Mouse (Mus musculus) kidney, embryonic 14.5 days (tissue): ENCODE results near the gene Setd4. TPM values are rescaled to one million over a fixed set of nuclear protein-coding genes. Genes with fewer than 3 reads are reported as not detected.

ENCODE experiments used
- ATAC-seq: fragments of 200-750 bp; cut with Nextera tagmentation; 2 replicates; pipeline ENCODE4 v1.8.0; 2017; ENCODE audit warnings: moderate number of reproducible peaks, mild to moderate bottlenecking, moderate TSS enrichment, moderate library complexity; ENCODE audit not compliant: low FRiP score, low TSS enrichment
- H3K27ac ChIP-seq: fragments of 300-500 bp; sonication (generic); 2 replicates; pipeline ENCODE4 v1.5.1; 2014; ENCODE audit warnings: low read depth, mild to moderate bottlenecking, low read length, moderate library complexity, mixed read lengths
- H3K27me3 ChIP-seq: fragments of 300-500 bp; sonication (generic); 2 replicates; pipeline ENCODE4 v1.6.1; 2014; ENCODE audit warnings: mild to moderate bottlenecking, low read length; ENCODE audit not compliant: control insufficient read depth, insufficient read depth
- H3K36me3 ChIP-seq: fragments of 300-500 bp; sonication (generic); 2 replicates; pipeline ENCODE4 v1.6.1; 2014; ENCODE audit warnings: low read length, mixed read lengths; ENCODE audit not compliant: control insufficient read depth, insufficient read depth
- H3K4me1 ChIP-seq: fragments of 300-500 bp; sonication (generic); 2 replicates; pipeline ENCODE4 v1.6.1; 2014; ENCODE audit warnings: low read length, mixed read lengths; ENCODE audit not compliant: control insufficient read depth, insufficient read depth
- H3K4me2 ChIP-seq: fragments of 300-500 bp; sonication (generic); replicated peaks from 2 replicates; pipeline ENCODE4 v1.6.1; 2014; ENCODE audit warnings: low read depth, mild to moderate bottlenecking, low read length
- H3K4me3 ChIP-seq: fragments of 300-500 bp; sonication (generic); 2 replicates; pipeline ENCODE4 v1.5.1; 2014; ENCODE audit warnings: mild to moderate bottlenecking, low read length
- H3K9ac ChIP-seq: fragments of 300-500 bp; sonication (generic); 2 replicates; pipeline ENCODE4 v1.6.1; 2014; ENCODE audit warnings: low read depth, mild to moderate bottlenecking, low read length, moderate library complexity
- H3K9me3 ChIP-seq: fragments of 300-500 bp; sonication (generic); 2 replicates; pipeline ENCODE4 v1.6.1; 2016; ENCODE audit warnings: low read length; ENCODE audit not compliant: control insufficient read depth
- WGBS: fragments of 180-500 bp; shearing (Covaris S2); extraction: QIAGEN DNeasy Blood & Tissue Kit; methylation state at CpG from one replicate; pipeline ENCODE4 v1.1.7; 2014; 5-methylcytosine and 5-hydroxymethylcytosine counted together
- polyA plus RNA-seq: library from polyadenylated mRNA; unstranded; fragments of >200 nt; fragmentation: Nextera tagmentation; extraction: Ambion mirVana; gene quantifications from 2 replicates; pipeline ENCODE4 v1.2.1, GENCODE M21; 2014

Gene Setd4
- polyA plus RNA-seq, 1 experiment from 2014 or later = 12.4 TPM

DNA sequence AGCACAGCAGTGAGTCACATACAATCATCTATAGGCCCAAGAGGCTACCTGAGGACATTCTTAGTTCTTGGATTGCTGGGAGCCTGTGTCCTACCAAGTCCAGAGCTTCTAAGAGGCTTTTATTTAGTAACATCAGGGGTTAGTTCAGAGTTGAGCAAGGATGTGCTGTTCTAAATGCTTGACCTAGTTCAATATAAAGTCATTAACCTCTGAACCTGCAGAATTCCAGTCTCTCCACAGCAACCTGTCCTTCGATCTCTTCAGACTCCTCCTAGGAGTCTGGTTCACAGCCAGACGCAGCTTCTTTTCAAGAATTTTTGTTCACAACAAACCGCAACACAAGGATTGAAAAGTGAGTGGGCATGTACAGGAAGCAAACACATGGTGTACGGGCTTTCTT is 7.1 kb upstream of the Setd4 start:
- 92% methylated on average over 4 of the region's 4 CpGs for WGBS
- Histone ChIP-seq H3K36me3 (peaks cover 15% of the 10 kb centered on the region; the same call in 1 of the 2 replicates), H3K4me1 (peaks cover 5% of the 10 kb centered on the region; the same call in 1 of the 2 replicates), H3K4me2 (no peak overlapping the region), H3K9me3 (no peaks in the 10 kb centered on the region), H3K27me3 (no peaks in the 10 kb centered on the region), H3K27ac (no peak overlapping the region), H3K4me3 (no peak overlapping the region), H3K9ac (no peak overlapping the region)
- no peak for ATAC-seq

DNA sequence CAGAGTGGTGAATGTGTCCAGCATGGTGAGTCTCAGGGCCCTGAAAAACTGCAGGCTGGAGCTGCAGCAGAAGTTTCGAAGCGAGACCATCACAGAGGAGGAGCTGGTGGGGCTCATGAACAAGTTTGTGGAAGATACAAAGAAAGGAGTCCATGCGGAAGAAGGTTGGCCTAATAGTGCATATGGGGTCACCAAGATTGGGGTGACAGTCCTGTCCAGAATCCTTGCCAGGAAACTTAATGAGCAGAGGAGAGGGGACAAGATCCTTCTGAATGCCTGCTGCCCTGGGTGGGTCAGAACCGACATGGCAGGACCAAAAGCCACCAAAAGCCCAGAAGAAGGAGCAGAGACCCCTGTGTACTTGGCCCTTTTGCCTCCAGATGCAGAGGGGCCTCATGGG is 5.9 kb upstream of the Setd4 start:
- no peak for ATAC-seq
- Histone ChIP-seq H3K27me3 (no peaks in the 10 kb centered on the region), H3K4me1 (peaks cover 5% of the 10 kb centered on the region; the same call in 1 of the 2 replicates), H3K4me2 (no peak overlapping the region), H3K27ac (no peak overlapping the region), H3K4me3 (no peak overlapping the region), H3K9me3 (no peaks in the 10 kb centered on the region), H3K9ac (no peak overlapping the region), H3K36me3 (peaks cover 15% of the 10 kb centered on the region; the same call in 1 of the 2 replicates)
- 94% methylated on average over 4 of the region's 4 CpGs for WGBS

DNA sequence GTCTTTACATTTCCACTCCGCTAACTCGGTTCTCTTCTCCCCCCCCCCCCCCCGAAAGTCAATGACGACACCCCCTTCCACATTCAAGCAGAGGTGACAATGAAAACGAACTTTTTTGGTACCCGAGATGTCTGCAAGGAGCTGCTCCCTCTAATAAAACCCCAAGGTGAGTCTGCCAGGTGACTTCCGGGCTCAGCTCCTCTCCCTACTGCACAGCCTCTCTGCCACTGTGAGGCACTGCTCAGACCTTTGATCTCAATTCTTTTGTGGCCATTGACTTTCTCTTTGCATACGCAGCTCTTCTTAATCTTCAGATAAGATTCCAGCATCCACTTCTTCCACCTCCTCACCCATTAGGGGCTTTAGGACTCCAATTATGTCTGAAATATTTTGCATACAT is 4.9 kb upstream of the Setd4 start:
- 69% methylated on average over 8 of the region's 8 CpGs for WGBS
- peaks cover 15% of the 10 kb centered on the region; the same call in 1 of the 2 replicates for H3K36me3 ChIP-seq
- no peaks in the 10 kb centered on the region for H3K9me3 ChIP-seq
- no peak for ATAC-seq
- peak overlapping the region; percentile 62; the same call in 1 of the 2 replicates for H3K4me3 ChIP-seq
- H3K9ac ChIP-seq = no peak overlapping the region
- peak overlapping the region; percentile 72 for H3K4me2 ChIP-seq
- no peak overlapping the region for H3K27ac ChIP-seq
- H3K4me1 ChIP-seq = peaks cover 5% of the 10 kb centered on the region; the same call in 1 of the 2 replicates
- no peaks in the 10 kb centered on the region for H3K27me3 ChIP-seq

DNA sequence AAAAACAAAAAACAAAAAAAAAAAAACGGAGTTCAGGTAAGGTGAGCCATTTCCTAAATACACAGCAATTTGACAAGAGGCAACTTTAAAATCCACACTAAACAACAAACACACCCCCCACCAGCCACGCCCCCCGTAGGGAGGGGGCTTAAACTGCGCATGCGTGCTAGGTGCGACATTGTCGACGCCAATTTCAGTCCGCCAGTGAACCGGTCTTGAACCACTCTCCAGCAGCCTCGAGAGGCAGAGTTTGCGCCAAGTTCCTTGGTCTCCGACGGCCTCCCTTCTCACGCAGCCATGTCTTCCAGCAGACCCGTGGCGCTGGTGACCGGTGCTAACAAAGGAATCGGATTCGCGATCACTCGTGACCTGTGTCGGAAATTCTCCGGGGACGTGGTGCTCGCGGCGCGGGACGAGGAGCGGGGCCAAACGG is 3.8 kb upstream of the Setd4 start:
- Histone ChIP-seq H3K9ac (peak overlapping the region; percentile 74), H3K4me1 (peaks cover 5% of the 10 kb centered on the region; the same call in 1 of the 2 replicates), H3K27ac (no peak overlapping the region), H3K4me3 (peak overlapping the region; percentile 62), H3K9me3 (no peaks in the 10 kb centered on the region), H3K4me2 (peak overlapping the region; percentile 72), H3K27me3 (no peaks in the 10 kb centered on the region), H3K36me3 (peaks cover 15% of the 10 kb centered on the region; the same call in 1 of the 2 replicates)
- WGBS = under 1% methylated on average over 32 of the region's 32 CpGs
- ATAC-seq = peak; percentile 28; the same call in 1 of the 2 replicates

DNA sequence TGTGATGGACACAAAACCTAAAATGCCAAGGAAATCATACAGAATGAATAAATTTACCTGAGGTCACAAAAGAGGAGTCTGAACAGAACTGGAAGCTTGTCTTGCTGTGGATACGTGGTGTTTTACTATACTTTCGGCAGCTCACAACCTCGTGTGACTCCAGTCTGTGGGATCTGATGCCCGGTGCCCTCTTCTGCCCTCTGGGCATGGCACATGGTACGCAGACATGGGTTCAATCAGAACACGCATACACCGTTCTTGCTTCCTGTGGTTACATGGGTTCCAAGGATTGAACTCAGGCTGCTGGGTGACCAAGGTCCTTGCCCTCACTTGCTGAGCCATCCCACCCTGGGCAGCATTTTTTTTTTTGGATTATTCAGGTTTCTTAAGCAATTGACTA is 2.3 kb upstream of the Setd4 start:
- Histone ChIP-seq H3K4me1 (peaks cover 5% of the 10 kb centered on the region; the same call in 1 of the 2 replicates), H3K27ac (no peak overlapping the region), H3K9ac (no peak overlapping the region), H3K27me3 (no peaks in the 10 kb centered on the region), H3K4me3 (no peak overlapping the region), H3K36me3 (peaks cover 11% of the 10 kb centered on the region; the same call in 1 of the 2 replicates), H3K9me3 (no peaks in the 10 kb centered on the region), H3K4me2 (no peak overlapping the region)
- ATAC-seq = no peak
- WGBS = 93% methylated on average over 7 of the region's 7 CpGs

DNA sequence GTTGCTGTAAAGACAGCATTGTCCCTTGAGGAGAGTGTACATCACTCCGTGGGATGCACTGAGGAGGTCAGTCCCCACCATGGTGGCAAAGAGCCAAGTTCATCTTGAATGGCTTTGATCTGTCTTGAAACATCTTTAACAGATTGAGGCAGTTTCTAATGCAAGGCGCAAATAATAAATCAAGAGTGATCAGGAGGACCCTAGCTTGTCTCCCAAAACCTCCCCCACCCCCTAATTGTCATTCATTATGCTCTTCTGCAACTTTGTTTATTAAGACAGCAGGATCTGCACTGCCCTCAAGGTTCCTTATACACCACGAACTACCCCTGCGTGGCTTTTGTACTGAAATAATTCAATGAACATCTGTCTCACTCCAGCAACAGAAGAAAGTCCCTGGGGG is 1.7 kb upstream of the Setd4 start, which contains the start of gene Cbr1:
Gene Cbr1, plus strand, starts transcription at position 301 of the 400 bp plus-strand sequence.
- peaks cover 5% of the 10 kb centered on the region; the same call in 1 of the 2 replicates for H3K4me1 ChIP-seq

DNA sequence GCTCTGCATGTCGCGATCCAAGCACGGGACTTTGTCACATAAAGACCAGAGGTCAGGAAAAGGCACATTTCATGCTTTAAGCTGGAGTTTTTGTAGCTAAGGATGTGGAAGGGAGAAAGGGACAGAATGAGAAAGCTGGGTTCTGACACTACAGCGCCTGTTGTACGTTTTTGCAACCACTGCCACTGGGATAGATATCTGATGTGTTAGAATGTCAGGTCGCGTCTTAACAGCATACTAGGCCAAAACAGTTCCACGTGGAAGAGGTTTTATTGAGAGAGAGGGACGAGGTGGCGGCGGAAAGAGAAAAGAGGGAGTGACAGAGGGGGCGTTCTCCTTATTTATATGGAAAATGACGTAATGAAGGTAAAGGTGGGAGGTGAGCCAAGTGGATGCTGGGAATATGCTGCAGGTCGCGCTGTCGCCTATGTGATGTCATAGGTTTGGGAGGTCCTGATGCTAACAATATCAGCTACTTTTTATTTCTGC is 662 bp upstream of the Setd4 start:
- 4% methylated on average over 16 of the region's 16 CpGs for WGBS
- Histone ChIP-seq H3K27me3 (no peaks in the 10 kb centered on the region), H3K9me3 (no peaks in the 10 kb centered on the region), H3K4me1 (peaks cover 5% of the 10 kb centered on the region; the same call in 1 of the 2 replicates), H3K36me3 (no peaks in the 10 kb centered on the region), H3K4me2 (peak overlapping the region; percentile 91), H3K4me3 (peak overlapping the region; percentile 65), H3K9ac (peak overlapping the region; percentile 79), H3K27ac (peak overlapping the region; percentile 94)
- ATAC-seq = no peak

More for the DNA sequence above, 1.7 kb upstream of the Setd4 start, which contains the start of gene Cbr1:
- Histone ChIP-seq H3K4me2 (peak within 1 kb of the TSS; percentile 91), H3K9me3 (no peaks in the 10 kb centered on the region), H3K36me3 (peaks cover 7% of the 10 kb centered on the region; the same call in 1 of the 2 replicates), H3K9ac (0 out of 2 replicates have a peak within 1 kb of the TSS, but pooled peaks have one; percentile 79), H3K27ac (no peak within 1 kb of the TSS), H3K4me3 (peak within 1 kb of the TSS; percentile 65), H3K27me3 (no peaks in the 10 kb centered on the region)
- no peak for ATAC-seq
- 72% methylated on average over 4 of the region's 4 CpGs for WGBS

DNA sequence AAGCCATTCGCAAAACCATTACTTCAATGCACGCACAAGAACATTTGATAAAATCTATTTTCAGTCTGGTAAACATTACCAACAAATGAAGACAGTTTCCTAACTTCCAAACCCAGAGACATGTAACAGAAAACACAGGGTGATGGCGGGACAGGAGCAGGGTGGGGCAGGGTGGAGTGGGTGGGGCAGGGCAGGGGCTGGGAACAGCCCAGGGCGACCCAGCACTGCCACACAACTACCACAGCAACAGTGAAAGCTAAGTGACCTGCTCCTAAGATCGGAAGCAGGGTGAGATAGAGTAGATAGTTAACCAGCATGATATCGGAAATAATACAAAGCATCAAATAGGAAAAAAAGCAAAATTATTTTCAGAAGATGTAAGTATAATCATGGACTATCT is 4.4 kb downstream of the Setd4 start:
- Histone ChIP-seq H3K27ac (no peak overlapping the region), H3K4me2 (no peak overlapping the region), H3K27me3 (no peaks in the 10 kb centered on the region), H3K9me3 (no peaks in the 10 kb centered on the region), H3K4me1 (no peaks in the 10 kb centered on the region), H3K36me3 (peaks cover 10% of the 10 kb centered on the region), H3K4me3 (no peak overlapping the region), H3K9ac (no peak overlapping the region)
- WGBS = 85% methylated on average over 6 of the region's 6 CpGs
- no peak for ATAC-seq

DNA sequence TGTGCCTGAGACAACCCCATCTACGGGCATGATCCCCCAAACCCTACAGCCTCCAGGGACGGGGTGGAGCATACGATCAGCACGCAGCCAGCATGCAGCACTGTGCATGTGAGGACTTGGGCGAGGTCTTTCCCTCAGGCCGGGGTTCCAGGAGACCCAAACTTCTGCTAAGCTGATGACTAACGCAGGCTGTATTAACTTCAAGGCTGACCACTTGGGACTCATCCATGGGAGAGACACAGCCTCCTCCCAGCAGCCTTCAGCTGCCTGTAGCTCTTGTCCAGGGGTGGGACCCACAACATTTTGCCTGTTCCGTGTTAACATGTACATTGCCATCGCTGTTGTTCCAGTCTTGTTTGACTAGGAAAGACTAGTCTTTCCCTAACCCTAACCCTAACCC is 6.3 kb downstream of the Setd4 start:
- no peak overlapping the region for H3K9ac ChIP-seq
- H3K9me3 ChIP-seq = no peaks in the 10 kb centered on the region
- no peaks in the 10 kb centered on the region for H3K27me3 ChIP-seq
- WGBS = 96% methylated on average over 9 of the region's 9 CpGs
- no peak overlapping the region for H3K4me3 ChIP-seq
- H3K27ac ChIP-seq = no peak overlapping the region
- H3K4me2 ChIP-seq = no peak overlapping the region
- H3K36me3 ChIP-seq = peaks cover 10% of the 10 kb centered on the region
- H3K4me1 ChIP-seq = no peaks in the 10 kb centered on the region
- no peak for ATAC-seq
